Mouse (Mus musculus) liver, embryonic 11.5 days (tissue): ENCODE measurements around the gene Setd2. TPM values are rescaled to one million over a fixed set of nuclear protein-coding genes. Genes with fewer than 3 reads are reported as not detected.

Experiments used
- ATAC-seq: fragments of 200-750 bp; cut with Nextera tagmentation; replicated peaks from 2 replicates; pipeline ENCODE4 v1.8.0; 2017; ENCODE audit warnings: moderate number of reproducible peaks, mild to moderate bottlenecking, moderate TSS enrichment, moderate library complexity; ENCODE audit not compliant: low FRiP score
- DNase-seq: peaks from one replicate; pipeline ENCODE4 v3.0.0-alpha.2; 2017; ENCODE audit warnings: low spot score
- H3K27ac ChIP-seq: fragments of 300-500 bp; sonication (generic); 2 replicates; pipeline ENCODE4 v1.5.1; 2014; ENCODE audit warnings: mild to moderate bottlenecking, low read depth, low read length, control low read depth
- H3K27me3 ChIP-seq: fragments of 300-500 bp; sonication (generic); replicated peaks from 2 replicates; pipeline ENCODE4 v1.6.1; 2014; ENCODE audit warnings: low read length, mixed read lengths; ENCODE audit not compliant: control insufficient read depth, insufficient read depth
- H3K36me3 ChIP-seq: fragments of 300-500 bp; sonication (generic); 2 replicates; pipeline ENCODE4 v1.6.1; 2014; ENCODE audit warnings: mild to moderate bottlenecking, low read length, moderate library complexity, mixed read lengths; ENCODE audit not compliant: control insufficient read depth, insufficient read depth
- H3K4me1 ChIP-seq: fragments of 300-500 bp; sonication (generic); replicated peaks from 2 replicates; pipeline ENCODE4 v1.6.1; 2014; ENCODE audit warnings: low read length, mixed read lengths; ENCODE audit not compliant: control insufficient read depth, insufficient read depth
- H3K4me2 ChIP-seq: fragments of 300-500 bp; sonication (generic); 2 replicates; pipeline ENCODE4 v1.6.1; 2014; ENCODE audit warnings: mild to moderate bottlenecking, control low read depth, moderate library complexity
- H3K4me3 ChIP-seq: fragments of 300-500 bp; sonication (generic); 2 replicates; pipeline ENCODE4 v1.5.1; 2014; ENCODE audit warnings: low read depth, low read length, control low read depth
- H3K9ac ChIP-seq: fragments of 300-500 bp; sonication (generic); 2 replicates; pipeline ENCODE4 v1.6.1; 2014; ENCODE audit warnings: low read depth, low read length, control low read depth
- H3K9me3 ChIP-seq: fragments of 300-500 bp; sonication (generic); 2 replicates; pipeline ENCODE4 v1.6.1; 2016; ENCODE audit warnings: low read length, inconsistent platforms, mixed read lengths; ENCODE audit not compliant: control insufficient read depth
- WGBS: fragments of 180-500 bp; shearing (Covaris S2); extraction: QIAGEN DNeasy Blood & Tissue Kit; methylation state at CpG from one replicate; pipeline ENCODE4 v1.1.7; 2014; 5-methylcytosine and 5-hydroxymethylcytosine counted together
- microRNA-seq: library from miRNA; unstranded; fragments of <30 nt; microRNA quantifications from one replicate; pipeline ENCODE4, GENCODE M21; 2017; ENCODE audit warnings: borderline number of aligned reads
- polyA plus RNA-seq: library from polyadenylated mRNA; unstranded; fragments of >200 nt; fragmentation: Nextera tagmentation; extraction: Ambion mirVana; gene quantifications from 2 replicates; pipeline ENCODE4 v1.2.1, GENCODE M21; 2014

Setd2 gene
- polyA plus RNA-seq, 1 experiment from 2014 or later = 44.9 TPM

GRCm38 (mm10) chr9:110660856-110661612 lies 128.6 kb downstream of the Setd2 start:
- Histone ChIP-seq H3K4me2 (peak overlapping the region; percentile 19), H3K27me3 (no peaks in the 10 kb centered on the region), H3K4me1 (peaks cover 67% of the 10 kb centered on the region), H3K4me3 (no peak overlapping the region), H3K27ac (peak overlapping the region; percentile 49; the same call in 1 of the 2 replicates), H3K9ac (no peak overlapping the region), H3K9me3 (no peaks in the 10 kb centered on the region), H3K36me3 (no peaks in the 10 kb centered on the region)
- 48% methylated on average over 7 of the region's 7 CpGs for WGBS
- no peak for DNase-seq
- no peak for ATAC-seq

GRCm38 (mm10) chr9:110662844-110663243 lies 130.4 kb downstream of the Setd2 start:
- DNase-seq (no peak), ATAC-seq (no peak)
- H3K4me2 ChIP-seq = no peak overlapping the region
- H3K9ac ChIP-seq = no peak overlapping the region
- peaks cover 82% of the 10 kb centered on the region for H3K4me1 ChIP-seq
- no peaks in the 10 kb centered on the region for H3K36me3 ChIP-seq
- no peak overlapping the region for H3K27ac ChIP-seq
- H3K4me3 ChIP-seq = no peak overlapping the region
- no peaks in the 10 kb centered on the region for H3K9me3 ChIP-seq
- no peaks in the 10 kb centered on the region for H3K27me3 ChIP-seq
- WGBS = 55% methylated on average over 1 of the region's 1 CpGs

- Histone ChIP-seq H3K36me3 (no peaks in the 10 kb centered on the region), H3K27ac (peak overlapping the region; percentile 69), H3K9ac (peak overlapping the region; percentile 20; the same call in 1 of the 2 replicates), H3K27me3 (no peaks in the 10 kb centered on the region), H3K9me3 (no peaks in the 10 kb centered on the region), H3K4me2 (peak overlapping the region; percentile 71), H3K4me3 (peak overlapping the region; percentile 26), H3K4me1 (peaks cover 88% of the 10 kb centered on the region)
- DNase-seq (peak; percentile 65), ATAC-seq (peak; percentile 80)
- WGBS = 12% methylated on average over 4 of the region's 4 CpGs
Measured at GRCm38 (mm10) chr9:110665912-110666311, 133.5 kb downstream of the Setd2 start.

- Histone ChIP-seq H3K4me3 (peak overlapping the region; percentile 26), H3K27me3 (no peaks in the 10 kb centered on the region), H3K27ac (peak overlapping the region; percentile 69), H3K9ac (peak overlapping the region; percentile 20; the same call in 1 of the 2 replicates), H3K36me3 (no peaks in the 10 kb centered on the region), H3K4me1 (peaks cover 87% of the 10 kb centered on the region), H3K9me3 (no peaks in the 10 kb centered on the region), H3K4me2 (peak overlapping the region; percentile 71)
- WGBS = 27% methylated on average over 8 of the region's 8 CpGs
- DNase-seq (no peak), ATAC-seq (no peak)
Measured at GRCm38 (mm10) chr9:110666374-110666773, 134.0 kb downstream of the Setd2 start.

- Histone ChIP-seq H3K9me3 (no peaks in the 10 kb centered on the region), H3K27ac (no peak overlapping the region), H3K27me3 (no peaks in the 10 kb centered on the region), H3K4me3 (no peak overlapping the region), H3K4me2 (peak overlapping the region; percentile 20; the same call in 1 of the 2 replicates), H3K36me3 (no peaks in the 10 kb centered on the region), H3K4me1 (peaks cover 80% of the 10 kb centered on the region), H3K9ac (no peak overlapping the region)
- ATAC-seq (no peak), DNase-seq (no peak)
- 40% methylated on average over 4 of the region's 4 CpGs for WGBS
Measured at GRCm38 (mm10) chr9:110667219-110667836, 134.9 kb downstream of the Setd2 start.

Small RNAs within 50 kb of the gene (microRNA-seq; reads per million reads assigned to microRNA genes)
- not detected for gene Mir8107

Other genes with a start within 250 kb of the Setd2 start
- gene Elp6, start 227.4 kb upstream of the Setd2 start, polyA plus RNA-seq = 27.7 TPM in 2 replicates
- 32.9 and 36.7 TPM in 2 replicates for gene Scap, start 199.3 kb upstream of the Setd2 start, polyA plus RNA-seq
- gene Ptpn23, start 124.4 kb upstream of the Setd2 start, polyA plus RNA-seq = 13.2 and 13.6 TPM in 2 replicates
- 16.6 and 19.0 TPM in 2 replicates for gene Ngp, start 112.8 kb upstream of the Setd2 start, polyA plus RNA-seq
- gene Klhl18, start 55.9 kb upstream of the Setd2 start, polyA plus RNA-seq = 7.1 TPM in 2 replicates
- gene Kif9, start 55.6 kb upstream of the Setd2 start, polyA plus RNA-seq = 0.66 and 1.0 TPM in 2 replicates
- gene Nradd, start 91.9 kb downstream of the Setd2 start, polyA plus RNA-seq = 8.2 and 9.9 TPM in 2 replicates
- 8.0 TPM in 2 replicates for gene Nbeal2, start 121.6 kb downstream of the Setd2 start, polyA plus RNA-seq
- 161 TPM in 2 replicates for gene Ccdc12, start 123.9 kb downstream of the Setd2 start, polyA plus RNA-seq
- 2.1 and 6.8 TPM in 2 replicates for gene Myl3, start 209.3 kb downstream of the Setd2 start, polyA plus RNA-seq
- 11.0 and 11.7 TPM in 2 replicates for gene Pth1r, start 214.5 kb downstream of the Setd2 start, polyA plus RNA-seq